Comparison of ENCODE assay signal across 8 mouse cellular contexts in genomic region chr5:134551233-134552109, GRCm38 (mm10). TPM values are rescaled to one million over a fixed set of nuclear protein-coding genes. Genes with fewer than 3 reads are reported as not detected.
DNase-seq lines count a peak whose midpoint lies in the region; ATAC-seq and TF ChIP-seq lines count a peak whose summit lies in the region.

No protein-coding gene starts in this region.

- H3K4me2 ChIP-seq in liver, embryonic 12.5 days, result peak overlapping the region; percentile 88

- DNase-seq in CD4-positive, CD25-positive, alpha-beta regulatory T cell, adult 2 months (ENCODE audit: low read depth, low spot score), result peak; percentile 50
- DNase-seq in embryo, embryonic 9.5 days (ENCODE audit: extremely low spot score), result peak; percentile 44
- peak; percentile 48 to 52 for DNase-seq in heart, adult 9 months (ENCODE audit: low spot score in 2 of 2)
- DNase-seq in kidney, adult 2 months, result peak; percentile 59
- DNase-seq in naive thymus-derived CD4-positive, alpha-beta T cell, adult 2 months (ENCODE audit: low read depth), result peak; percentile 51
- peak; percentile 45 to 68 for DNase-seq in thymus, postnatal 36 days

- TF ChIP-seq CTCF in kidney, adult 2 months (conservative IDR thresholded peaks at IDR 0.05; ENCODE audit: insufficient read depth, insufficient read length, low read depth, low read length), result no peak

- WGBS in kidney, adult 2 months, result 2% methylated on average over 52 of the region's 52 CpGs
- 6% methylated on average over 51 of the region's 52 CpGs for WGBS in liver, embryonic 12.5 days (ENCODE audit: insufficient replicate concordance)

- no peak for TF ChIP-seq POLR2A in kidney, adult 2 months (IDR thresholded peaks at IDR 0.05; ENCODE audit: low read depth, low read length)

- no peaks in the 10 kb centered on the region for H3K9me3 ChIP-seq in liver, embryonic 12.5 days (replicated peaks)

- H3K9ac ChIP-seq in liver, embryonic 12.5 days, result peak overlapping the region; percentile 72

- peak overlapping the region; percentile 80 for H3K27ac ChIP-seq in kidney, adult 2 months (ENCODE audit: insufficient read depth, low read depth, low read length)
- H3K27ac ChIP-seq in liver, embryonic 12.5 days, result peak overlapping the region; percentile 70

- peak; percentile 9 for ATAC-seq in activated CD4-positive, CD25-positive, alpha-beta regulatory T cell, adult 4 months
- ATAC-seq in liver, embryonic 12.5 days, result no peak

- H3K4me3 ChIP-seq in kidney, adult 2 months (ENCODE audit: insufficient read depth, low read depth, low read length), result peak overlapping the region; percentile 72
- H3K4me3 ChIP-seq in liver, embryonic 12.5 days, result peak overlapping the region; percentile 65

- H3K27me3 ChIP-seq in kidney, adult 2 months (replicated peaks; ENCODE audit: control insufficient read depth, insufficient read depth, low read length), result no peaks in the 10 kb centered on the region
- H3K27me3 ChIP-seq in liver, embryonic 12.5 days (replicated peaks), result peaks cover 47% of the 10 kb centered on the region

- H3K4me1 ChIP-seq in kidney, adult 2 months (ENCODE audit: control insufficient read depth, insufficient read depth, low read length), result peaks cover 39% of the 10 kb centered on the region
- peaks cover 45% of the 10 kb centered on the region for H3K4me1 ChIP-seq in liver, embryonic 12.5 days

- no peaks in the 10 kb centered on the region for H3K36me3 ChIP-seq in kidney, adult 2 months (ENCODE audit: control insufficient read depth, insufficient read depth, low read length)
- H3K36me3 ChIP-seq in liver, embryonic 12.5 days, result no peaks in the 10 kb centered on the region

RNA-seq across cellular contexts. Expression of gene Clip2, which starts 0.8 kb away (rescaled TPM):
- polyA plus RNA-seq in activated CD4-positive, CD25-positive, alpha-beta regulatory T cell, adult 4 months (2017; shearing (Covaris generic)), result 1 to 10 TPM in 1 of 2 experiments, under 1 TPM in 1; 0.30 to 1.1 TPM
- polyA plus RNA-seq in kidney, adult 2 months (2012; rRNA removed), result 22.4 and 25.2 TPM in 2 replicates
- 0.94 and 1.0 TPM in 2 replicates for polyA plus RNA-seq in liver, embryonic 12.5 days (2016; fragmentation: Nextera tagmentation; extraction: Ambion mirVana)

RNA-seq across cellular contexts. Expression of gene Syna, which starts 8.5 kb away (rescaled TPM):
- under 1 TPM in 1 of 2 experiments, not detected in 1; 0.43 TPM for polyA plus RNA-seq in activated CD4-positive, CD25-positive, alpha-beta regulatory T cell, adult 4 months (2017; shearing (Covaris generic))
- 0.34 and 0.48 TPM in 2 replicates for polyA plus RNA-seq in kidney, adult 2 months (2012; rRNA removed)
- polyA plus RNA-seq in liver, embryonic 12.5 days (2016; fragmentation: Nextera tagmentation; extraction: Ambion mirVana), result not detected in 2 replicates

RNA-seq across cellular contexts. Expression of gene Rfc2, which starts 29.7 kb away (rescaled TPM):
- 100 to 1,000 TPM; 129 to 149 TPM for polyA plus RNA-seq in activated CD4-positive, CD25-positive, alpha-beta regulatory T cell, adult 4 months (2017; shearing (Covaris generic))
- 65.5 and 76.4 TPM in 2 replicates for polyA plus RNA-seq in kidney, adult 2 months (2012; rRNA removed)
- polyA plus RNA-seq in liver, embryonic 12.5 days (2016; fragmentation: Nextera tagmentation; extraction: Ambion mirVana), result 259 and 263 TPM in 2 replicates

Comparison
In these comparisons a context has a peak if more than half of its experiments do, and no peak if none do; other contexts are left out.
1. RNA of gene Clip2, which starts 0.8 kb away (polyA plus RNA-seq): 22.4 to 25.2 TPM in kidney, adult 2 months; 0.30 to 1.1 TPM in activated CD4-positive, CD25-positive, alpha-beta regulatory T cell, adult 4 months and 0.94 to 1.0 TPM in liver, embryonic 12.5 days; every median in the first group is over 10 times any median in the second.
2. Peak in every context shown above with its lines, with median percentiles within 50 percentile points of each other: DNase-seq.